27 mouse cellular contexts compared by ENCODE assay signal in the genomic region with DNA sequence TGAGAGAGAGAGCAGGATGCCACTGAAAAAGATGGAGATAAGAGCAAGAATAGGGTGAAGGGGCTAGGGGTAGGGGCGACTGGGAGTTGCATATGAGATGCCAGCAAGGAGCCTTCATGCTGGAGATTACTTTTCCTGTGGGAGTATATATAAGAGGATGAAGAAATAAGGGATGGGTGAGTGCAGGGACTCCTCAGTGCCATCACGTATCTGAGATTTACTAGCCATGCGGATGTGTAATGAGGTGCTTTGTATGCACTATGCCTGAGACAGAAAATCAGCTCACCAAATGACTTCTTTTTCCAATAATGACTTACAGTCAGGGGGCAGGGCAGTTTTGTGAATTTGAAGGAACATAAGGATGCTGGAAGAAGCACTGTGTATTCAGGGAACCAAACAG.
DNase-seq lines count a peak whose midpoint lies in the region; ATAC-seq lines count a peak whose summit lies in the region.
"Had no signal": no experiment of that assay in that cellular context is flagged by ENCODE, and none has a peak within 500 bp of the region (broad histone marks: within the 10 kb centered on the region; RNA-seq: fewer than 3 reads in every experiment).

No protein-coding gene starts in this region.

- H3K27me3 ChIP-seq in midbrain, embryonic 11.5 days (ENCODE audit: control insufficient read depth, insufficient read depth, low read length): no peaks in the 10 kb centered on the region
- H3K27me3 ChIP-seq in midbrain, embryonic 10.5 days (ENCODE audit: low read depth, poor library complexity, severe bottlenecking): no peaks in the 10 kb centered on the region
- H3K27me3 ChIP-seq in midbrain, embryonic 13.5 days: no peaks in the 10 kb centered on the region
- H3K27me3 ChIP-seq in neural tube, embryonic 12.5 days (replicated peaks): no peaks in the 10 kb centered on the region
- H3K27me3 ChIP-seq in liver, embryonic 11.5 days (replicated peaks; ENCODE audit: control insufficient read depth, insufficient read depth, low read length): no peaks in the 10 kb centered on the region
- H3K27me3 ChIP-seq: embryonic facial prominence, embryonic 12.5 days; forebrain, embryonic 15.5 days; liver, embryonic 15.5 days had no signal

- intact Hi-C loops in left cerebral cortex, postnatal 25 days (cut with DNase I): no loop called here

- 73% methylated on average over 3 of the region's 3 CpGs for WGBS in midbrain, embryonic 11.5 days
- WGBS in midbrain, embryonic 10.5 days: 83% methylated on average over 3 of the region's 3 CpGs
- WGBS in midbrain, embryonic 13.5 days: 52% methylated on average over 3 of the region's 3 CpGs
- 63% methylated on average over 3 of the region's 3 CpGs for WGBS in neural tube, embryonic 12.5 days
- WGBS in liver, embryonic 11.5 days: 71% methylated on average over 3 of the region's 3 CpGs

- no peaks in the 10 kb centered on the region for H3K4me1 ChIP-seq in midbrain, embryonic 11.5 days (ENCODE audit: control insufficient read depth, insufficient read depth, low read length)
- no peaks in the 10 kb centered on the region for H3K4me1 ChIP-seq in midbrain, embryonic 10.5 days
- peaks cover 4% of the 10 kb centered on the region; the same call in 1 of the 2 replicates for H3K4me1 ChIP-seq in midbrain, embryonic 13.5 days (replicated peaks)
- no peaks in the 10 kb centered on the region for H3K4me1 ChIP-seq in neural tube, embryonic 12.5 days
- no peaks in the 10 kb centered on the region for H3K4me1 ChIP-seq in liver, embryonic 11.5 days (replicated peaks; ENCODE audit: control insufficient read depth, insufficient read depth, low read length)
- H3K4me1 ChIP-seq: embryonic facial prominence, embryonic 12.5 days; forebrain, embryonic 15.5 days; liver, embryonic 15.5 days had no signal

- peak; percentile 30; the same call in 1 of the 2 replicates for ATAC-seq in midbrain, embryonic 11.5 days (ENCODE audit: low FRiP score)
- ATAC-seq in midbrain, embryonic 13.5 days: peak; percentile 48; the same call in 1 of the 2 replicates
- peak; percentile 82; the same call in 1 of the 2 replicates for ATAC-seq in neural tube, embryonic 12.5 days (ENCODE audit: low FRiP score, low read depth)
- ATAC-seq in liver, embryonic 11.5 days (replicated peaks; ENCODE audit: low FRiP score): no peak
- ATAC-seq: CD4-positive, CD25-positive, alpha-beta regulatory T cell, adult 4 months; forebrain, embryonic 15.5 days; intestine, postnatal 0 days had no signal

- DNase-seq in midbrain, embryonic 11.5 days (ENCODE audit: low spot score, missing footprints): no peak
- DNase-seq in midbrain, embryonic 10.5 days (ENCODE audit: low spot score): no peak
- DNase-seq in left cerebral cortex, postnatal 25 days (ENCODE audit: low spot score in 2 of 2): no peak
- no peak for DNase-seq in adrenal gland, adult 18-20 months (ENCODE audit: low spot score in 2 of 2)
- no peak for DNase-seq in liver, embryonic 11.5 days (ENCODE audit: low spot score)
- DNase-seq: adrenal gland, adult 2 months; adrenal gland, postnatal 36 days; cerebellum, adult 2 months; embryo, embryonic 11 days; gastrocnemius, adult 2 months; gastrocnemius, postnatal 36 days; heart, postnatal 36 days; kidney, adult 9 months; kidney, postnatal 10 days; layer of hippocampus, adult 9-11 months; liver; lung, embryonic 14.5 days; thymus, adult 2 months; thymus, postnatal 36 days had no signal

- H3K36me3 ChIP-seq in midbrain, embryonic 11.5 days (ENCODE audit: control insufficient read depth, insufficient read depth, low read length): no peaks in the 10 kb centered on the region
- no peaks in the 10 kb centered on the region for H3K36me3 ChIP-seq in midbrain, embryonic 10.5 days
- no peaks in the 10 kb centered on the region for H3K36me3 ChIP-seq in midbrain, embryonic 13.5 days
- H3K36me3 ChIP-seq in neural tube, embryonic 12.5 days: no peaks in the 10 kb centered on the region
- no peaks in the 10 kb centered on the region for H3K36me3 ChIP-seq in liver, embryonic 11.5 days (ENCODE audit: control insufficient read depth, insufficient read depth, low read length)
- H3K36me3 ChIP-seq: embryonic facial prominence, embryonic 12.5 days; forebrain, embryonic 15.5 days; liver, embryonic 15.5 days had no signal

- no peak overlapping the region for H3K4me2 ChIP-seq in midbrain, embryonic 11.5 days
- H3K4me2 ChIP-seq in midbrain, embryonic 13.5 days (replicated peaks): no peak overlapping the region
- H3K4me2 ChIP-seq in neural tube, embryonic 12.5 days (replicated peaks): no peak overlapping the region
- no peak overlapping the region for H3K4me2 ChIP-seq in liver, embryonic 11.5 days
- H3K4me2 ChIP-seq: embryonic facial prominence, embryonic 12.5 days; forebrain, embryonic 15.5 days; heart, embryonic 11.5 days; liver, embryonic 15.5 days; lung, embryonic 14.5 days had no signal

- H3K9me3 ChIP-seq in midbrain, embryonic 11.5 days (ENCODE audit: control insufficient read depth, low read length): no peaks in the 10 kb centered on the region
- no peaks in the 10 kb centered on the region for H3K9me3 ChIP-seq in midbrain, embryonic 10.5 days (replicated peaks)
- no peaks in the 10 kb centered on the region for H3K9me3 ChIP-seq in midbrain, embryonic 13.5 days
- H3K9me3 ChIP-seq in neural tube, embryonic 12.5 days: no peaks in the 10 kb centered on the region
- H3K9me3 ChIP-seq in liver, embryonic 11.5 days (ENCODE audit: control insufficient read depth, low read length): no peaks in the 10 kb centered on the region
- H3K9me3 ChIP-seq: embryonic facial prominence, embryonic 12.5 days; forebrain, embryonic 15.5 days; liver, embryonic 15.5 days had no signal

- no peak overlapping the region for H3K9ac ChIP-seq in midbrain, embryonic 11.5 days (ENCODE audit: low read length)
- H3K9ac ChIP-seq in midbrain, embryonic 13.5 days (replicated peaks): no peak overlapping the region
- H3K9ac ChIP-seq in neural tube, embryonic 12.5 days: no peak overlapping the region
- no peak overlapping the region for H3K9ac ChIP-seq in liver, embryonic 11.5 days (ENCODE audit: low read depth, low read length)
- H3K9ac ChIP-seq: embryonic facial prominence, embryonic 12.5 days; forebrain, embryonic 15.5 days; liver, embryonic 15.5 days; lung, embryonic 14.5 days had no signal

- H3K4me3 ChIP-seq in midbrain, embryonic 11.5 days (ENCODE audit: low read depth, low read length): no peak overlapping the region
- no peak overlapping the region for H3K4me3 ChIP-seq in midbrain, embryonic 10.5 days
- H3K4me3 ChIP-seq in midbrain, embryonic 13.5 days (replicated peaks): no peak overlapping the region
- H3K4me3 ChIP-seq in neural tube, embryonic 12.5 days: no peak overlapping the region
- no peak overlapping the region for H3K4me3 ChIP-seq in liver, embryonic 11.5 days (ENCODE audit: low read depth, low read length)
- H3K4me3 ChIP-seq: embryonic facial prominence, embryonic 12.5 days; forebrain, embryonic 15.5 days; gastrocnemius, adult 2 months; liver, embryonic 15.5 days had no signal

- H3K27ac ChIP-seq in midbrain, embryonic 11.5 days (ENCODE audit: low read depth, low read length): no peak overlapping the region; the same call in 1 of the 2 replicates
- H3K27ac ChIP-seq in midbrain, embryonic 10.5 days (replicated peaks): no peak overlapping the region
- peak overlapping the region; percentile 4; the same call in 1 of the 2 replicates for H3K27ac ChIP-seq in midbrain, embryonic 13.5 days
- H3K27ac ChIP-seq in neural tube, embryonic 12.5 days: 0 out of 2 replicates have a peak overlapping the region, but pooled peaks have one; percentile 27
- H3K27ac ChIP-seq in liver, embryonic 11.5 days (ENCODE audit: low read depth, low read length): no peak overlapping the region
- H3K27ac ChIP-seq: embryonic facial prominence, embryonic 12.5 days; forebrain, embryonic 15.5 days; gastrocnemius, adult 2 months; liver, embryonic 15.5 days had no signal

Comparison
In these comparisons a context has a peak if more than half of its experiments do, and no peak if none do; other contexts are left out.
1. H3K27ac ChIP-seq: peak in midbrain, embryonic 13.5 days (single experiment) and neural tube, embryonic 12.5 days (single experiment); none in midbrain, embryonic 11.5 days (single experiment), midbrain, embryonic 10.5 days (single experiment) and liver, embryonic 11.5 days (single experiment).